Mouse (Mus musculus) C2C12 (cell line): ENCODE measurements around the gene Hjurp. TPM values are rescaled to one million over a fixed set of nuclear protein-coding genes. Genes with fewer than 3 reads are reported as not detected.

Experiments
- H3K27me3 ChIP-seq: one replicate; pipeline ENCODE4 v1.6.1; 2011; ENCODE audit not compliant: control insufficient read depth, insufficient read depth, insufficient read length
- H3K36me3 ChIP-seq: one replicate; pipeline ENCODE4 v1.6.1; 2011; ENCODE audit not compliant: control insufficient read depth, insufficient read depth
- H3K4me3 ChIP-seq: one replicate; pipeline ENCODE4 v1.5.1; 2011; ENCODE audit warnings: mild to moderate bottlenecking, control low read depth; ENCODE audit not compliant: poor library complexity, insufficient read depth, severe bottlenecking
- H3K79me2 ChIP-seq: one replicate; pipeline ENCODE4 v1.6.1; 2011; ENCODE audit not compliant: control insufficient read depth, insufficient read depth
- H3K79me3 ChIP-seq: one replicate; pipeline ENCODE4 v1.6.1; 2011; ENCODE audit warnings: low read depth, control low read depth
- H3ac ChIP-seq: one replicate; pipeline ENCODE3; 2011; ENCODE audit warnings: low read depth; ENCODE audit not compliant: control insufficient read depth, insufficient read length
- CEBPB ChIP-seq: IDR thresholded peaks from one replicate; pipeline ENCODE4 v1.6.1; 2011; ENCODE audit warnings: low read depth, mild to moderate bottlenecking, control low read depth, moderate library complexity
- CTCF ChIP-seq: IDR thresholded peaks from one replicate; pipeline ENCODE4 v1.5.1; 2011; ENCODE audit not compliant: control insufficient read depth, insufficient read depth, insufficient read length
- FOSL1 ChIP-seq: IDR thresholded peaks from one replicate; pipeline ENCODE4 v1.8.0; 2011; ENCODE audit warnings: mild to moderate bottlenecking, low read length; ENCODE audit not compliant: poor library complexity, insufficient read depth, severe bottlenecking
- MAX ChIP-seq: IDR thresholded peaks from one replicate; pipeline ENCODE4 v1.6.1; 2011; ENCODE audit warnings: mild to moderate bottlenecking, control low read depth
- MYOD1 ChIP-seq: IDR thresholded peaks from one replicate; pipeline ENCODE4 v1.6.1; 2011; ENCODE audit warnings: low read depth; ENCODE audit not compliant: control insufficient read depth, insufficient read length
- MYOG ChIP-seq: IDR thresholded peaks from one replicate; pipeline ENCODE4 v1.6.1; 2011; ENCODE audit not compliant: control insufficient read depth, insufficient read length; ENCODE audit errors: extremely low read depth
- USF1 ChIP-seq: IDR thresholded peaks from one replicate; pipeline ENCODE4 v1.6.1; 2011; ENCODE audit warnings: low read depth, mild to moderate bottlenecking, control low read depth, moderate library complexity
- polyA plus RNA-seq: library from polyadenylated mRNA; unstranded; fragments of >200 nt; fragmentation: generic; extraction: Trizol; gene quantifications from one replicate; pipeline ENCODE4 v1.2.1, GENCODE M21; 2012; ENCODE audit warnings: missing spikeins

Hjurp gene
- polyA plus RNA-seq, 1 experiment: 54.4 TPM

DNA sequence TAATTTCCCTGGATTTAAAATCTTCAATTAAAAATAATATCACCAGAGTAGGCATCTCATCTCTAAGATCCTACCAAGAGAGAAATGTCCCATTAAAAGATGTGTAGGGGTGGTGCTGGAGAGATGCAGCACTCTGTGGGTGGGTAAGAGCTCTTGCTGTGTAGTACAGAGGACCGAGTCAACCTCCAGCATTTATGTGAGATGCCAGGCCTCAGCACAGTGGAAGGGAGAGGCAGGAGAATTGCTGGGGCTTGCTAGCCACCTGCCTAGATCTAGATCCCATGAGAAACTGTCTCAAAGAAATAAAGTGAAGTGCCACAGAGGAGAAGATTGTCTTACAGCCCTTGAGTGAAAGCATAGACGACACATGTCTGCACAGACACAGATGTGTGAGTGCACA, 60.9 kb downstream of the Hjurp start:
- no peaks in the 10 kb centered on the region for H3K36me3 ChIP-seq
- TF ChIP-seq CEBPB (no peak), USF1 (no peak), MAX (no peak), MYOD1 (no peak), CTCF (no peak), MYOG (no peak), FOSL1 (no peak)
- H3K79me2 ChIP-seq: no peaks in the 10 kb centered on the region
- H3K79me3 ChIP-seq: no peaks in the 10 kb centered on the region
- no peak overlapping the region for H3ac ChIP-seq
- peaks cover 6% of the 10 kb centered on the region for H3K27me3 ChIP-seq
- H3K4me3 ChIP-seq: no peak overlapping the region

- Histone ChIP-seq H3K36me3 (no peaks in the 10 kb centered on the region), H3ac (no peak overlapping the region), H3K4me3 (no peak overlapping the region), H3K79me2 (no peaks in the 10 kb centered on the region), H3K27me3 (peaks cover 6% of the 10 kb centered on the region), H3K79me3 (no peaks in the 10 kb centered on the region)
- no peak for TF ChIP-seq USF1
- TF ChIP-seq FOSL1: no peak
- no peak for TF ChIP-seq MYOG
- no peak for TF ChIP-seq CTCF
- TF ChIP-seq MAX: no peak
- TF ChIP-seq MYOD1: no peak
- TF ChIP-seq CEBPB: no peak
These were observed 61.7 kb downstream of the Hjurp start for GRCm38 (mm10) chr1:88215466-88216380.

DNA sequence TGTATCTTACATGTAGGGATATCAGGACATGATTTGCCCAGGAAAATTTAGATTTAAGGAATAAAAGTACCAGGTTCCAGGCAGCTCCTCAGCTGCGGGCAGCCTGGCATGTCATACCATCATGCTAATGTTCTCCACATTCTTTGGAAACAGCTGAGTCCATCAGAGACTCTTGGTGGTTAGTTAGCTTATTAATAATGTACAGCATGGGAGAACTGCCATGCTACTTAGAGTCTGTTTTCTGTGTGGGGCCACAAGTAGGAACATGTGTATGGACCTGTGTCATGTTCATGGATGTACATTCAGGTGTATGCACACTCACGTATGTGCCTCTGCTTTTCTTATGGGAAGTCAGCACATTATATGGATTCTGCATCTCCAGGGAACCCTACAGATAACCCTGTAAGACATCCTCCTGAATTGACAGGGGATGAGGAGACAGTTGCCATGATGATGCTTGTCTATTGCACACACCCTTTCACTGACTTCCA, 62.9 kb downstream of the Hjurp start:
- Histone ChIP-seq H3K4me3 (no peak overlapping the region), H3ac (no peak overlapping the region), H3K36me3 (no peaks in the 10 kb centered on the region), H3K79me3 (no peaks in the 10 kb centered on the region), H3K27me3 (peaks cover 6% of the 10 kb centered on the region), H3K79me2 (no peaks in the 10 kb centered on the region)
- TF ChIP-seq MYOG (no peak), USF1 (no peak), CTCF (no peak), CEBPB (no peak)

DNA sequence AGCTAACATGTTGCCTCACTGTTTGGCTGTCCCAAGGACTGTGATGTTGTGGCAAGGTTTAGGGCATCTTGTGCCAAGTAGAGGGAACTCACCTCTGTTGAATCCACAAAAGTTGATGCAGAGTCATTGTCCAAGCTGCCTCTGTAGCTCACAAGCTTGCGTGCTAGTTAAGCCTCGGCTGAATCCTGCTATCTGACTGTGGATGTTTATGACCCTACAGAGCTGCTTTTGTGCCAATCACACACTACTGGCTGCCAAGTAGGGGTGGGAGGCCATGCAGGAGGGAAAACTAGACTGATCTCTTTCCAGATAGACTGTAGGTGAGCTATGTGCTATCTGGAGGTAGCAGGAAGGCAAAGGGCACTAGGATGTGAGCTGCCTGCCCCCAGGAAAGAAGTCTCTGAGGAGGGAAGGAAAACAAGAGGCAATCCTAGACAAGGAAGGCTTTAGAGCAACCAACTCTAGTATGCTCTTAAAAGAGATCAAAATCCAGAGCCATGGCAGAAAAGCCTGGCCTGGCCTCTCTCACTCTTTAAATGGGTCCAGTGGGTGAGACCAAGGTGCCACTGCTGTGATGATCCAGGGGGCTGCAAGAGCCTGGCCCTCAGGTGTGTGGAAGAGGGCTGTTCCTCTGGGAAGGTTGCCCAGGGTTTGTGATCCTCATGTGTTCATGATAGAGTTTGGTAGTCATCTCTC, 63.5 kb downstream of the Hjurp start:
- TF ChIP-seq CTCF: no peak
- no peak for TF ChIP-seq FOSL1
- TF ChIP-seq MYOG: no peak
- TF ChIP-seq MAX: no peak
- TF ChIP-seq MYOD1: no peak
- TF ChIP-seq CEBPB: no peak
- TF ChIP-seq USF1: no peak
- no peak overlapping the region for H3ac ChIP-seq

DNA sequence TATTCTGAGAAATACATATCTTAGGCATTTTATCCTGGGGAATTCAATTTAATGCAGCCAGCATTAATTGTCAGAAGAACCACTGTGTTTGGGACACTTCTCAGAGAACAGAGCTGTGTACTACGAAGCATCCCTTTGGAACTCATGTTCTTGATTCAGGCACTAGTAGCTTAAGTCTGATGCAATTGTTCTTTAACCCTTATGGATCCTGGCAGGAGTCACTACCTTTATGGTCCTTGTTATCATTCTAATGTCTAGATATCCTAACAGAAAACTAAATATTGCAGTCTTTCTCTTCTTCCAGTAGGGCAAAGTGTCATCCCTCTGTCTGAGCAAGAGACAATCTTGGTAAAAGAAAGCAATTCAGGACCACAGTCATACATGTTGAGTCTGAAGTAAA, 64.4 kb downstream of the Hjurp start:
- no peak overlapping the region for H3K4me3 ChIP-seq
- peaks cover 6% of the 10 kb centered on the region for H3K27me3 ChIP-seq
- no peaks in the 10 kb centered on the region for H3K79me3 ChIP-seq
- H3K79me2 ChIP-seq: no peaks in the 10 kb centered on the region
- TF ChIP-seq CEBPB (no peak), USF1 (no peak), MYOD1 (no peak), CTCF (no peak), FOSL1 (no peak), MYOG (no peak), MAX (no peak)
- no peaks in the 10 kb centered on the region for H3K36me3 ChIP-seq
- no peak overlapping the region for H3ac ChIP-seq

More for the DNA sequence above, 63.5 kb downstream of the Hjurp start:
- peaks cover 6% of the 10 kb centered on the region for H3K27me3 ChIP-seq
- H3K4me3 ChIP-seq: no peak overlapping the region
- no peaks in the 10 kb centered on the region for H3K36me3 ChIP-seq
- H3K79me2 ChIP-seq: no peaks in the 10 kb centered on the region
- H3K79me3 ChIP-seq: no peaks in the 10 kb centered on the region

Other genes starting within 250 kb of the Hjurp start
- gene Ugt1a10, start 222.2 kb downstream of the Hjurp start, polyA plus RNA-seq: not detected
- not detected for gene Ugt1a9, start 206.8 kb downstream of the Hjurp start, polyA plus RNA-seq
- gene Ugt1a8, start 189.8 kb downstream of the Hjurp start, polyA plus RNA-seq: not detected
- gene Ugt1a7c, start 182.6 kb downstream of the Hjurp start, polyA plus RNA-seq: not detected
- not detected for gene Ugt1a6b, start 174.4 kb downstream of the Hjurp start, polyA plus RNA-seq
- gene Ugt1a6a, start 142.8 kb downstream of the Hjurp start, polyA plus RNA-seq: 1.3 TPM
- gene Ugt1a5, start 111.6 kb downstream of the Hjurp start, polyA plus RNA-seq: not detected
- gene Ugt1a2, start 77.0 kb downstream of the Hjurp start, polyA plus RNA-seq: not detected
- not detected for gene Dnajb3, start 71.9 kb downstream of the Hjurp start, polyA plus RNA-seq
- gene Ugt1a1, start 65.7 kb downstream of the Hjurp start, polyA plus RNA-seq: not detected
- gene Mroh2a, start 50.6 kb downstream of the Hjurp start, polyA plus RNA-seq: 0.69 TPM
- gene Trpm8, start within 50 bp of the Hjurp start, polyA plus RNA-seq: 0.02 TPM
- gene Spp2, start 129.3 kb upstream of the Hjurp start, polyA plus RNA-seq: not detected
- 1.3 TPM for gene Glrp1, start 232.4 kb upstream of the Hjurp start, polyA plus RNA-seq